Mouse (Mus musculus): ENCODE measurements at regions not wholly inside any gene's neighbourhood (a gene's known extent, or its start where the extent isn't known, plus 50 kb on each side); places are given as distances from the start of the nearest gene placed in this dataset.
A peak's percentile ranks its signal among the peaks of the same experiment; 100 is the strongest.

DNA sequence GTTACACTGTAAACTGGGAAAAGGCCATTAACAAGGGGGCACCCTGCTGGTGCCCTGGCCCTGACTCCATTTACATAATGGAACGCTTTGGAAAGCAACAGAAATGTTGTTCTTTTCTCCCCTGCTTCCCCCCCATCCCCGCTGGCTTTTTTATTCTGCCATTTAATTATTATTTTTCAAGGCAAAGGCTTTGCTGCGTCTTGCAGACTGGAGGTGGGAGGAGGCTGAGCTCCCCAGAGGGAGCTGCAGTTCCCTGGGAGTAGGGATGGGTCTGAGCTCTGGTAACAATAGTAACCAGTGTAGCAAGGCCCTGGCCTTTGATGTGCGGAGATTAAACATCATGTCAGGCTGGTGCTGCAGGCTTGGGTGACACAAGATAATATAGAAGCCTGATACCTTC, 168.6 kb downstream of the Gadd45g start:
- peak; percentile 53 for DNase-seq (ENCODE audit: low read depth, low spot score)

DNA sequence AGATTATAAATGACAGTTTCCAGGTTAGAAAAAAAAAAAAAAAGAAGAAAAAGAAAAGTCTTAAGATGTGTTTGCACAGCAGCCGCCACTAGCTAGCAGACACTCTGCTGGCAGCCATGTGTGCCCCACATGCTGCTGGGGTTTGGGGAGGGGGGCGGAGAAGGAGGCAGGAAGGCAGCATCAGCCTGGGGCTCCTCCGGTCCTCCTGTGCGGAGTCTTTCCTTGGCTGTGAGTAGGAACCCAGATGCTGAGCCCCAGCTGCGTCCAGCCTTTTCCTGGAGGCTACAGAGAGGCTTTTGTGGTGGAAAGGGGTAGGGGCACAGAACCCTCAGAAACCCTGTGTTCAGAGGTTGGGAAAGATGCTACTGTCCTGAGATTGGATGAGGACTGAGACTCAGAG, 169.0 kb downstream of the Gadd45g start:
- DNase-seq (ENCODE audit: low read depth, low spot score) = no peak

DNA sequence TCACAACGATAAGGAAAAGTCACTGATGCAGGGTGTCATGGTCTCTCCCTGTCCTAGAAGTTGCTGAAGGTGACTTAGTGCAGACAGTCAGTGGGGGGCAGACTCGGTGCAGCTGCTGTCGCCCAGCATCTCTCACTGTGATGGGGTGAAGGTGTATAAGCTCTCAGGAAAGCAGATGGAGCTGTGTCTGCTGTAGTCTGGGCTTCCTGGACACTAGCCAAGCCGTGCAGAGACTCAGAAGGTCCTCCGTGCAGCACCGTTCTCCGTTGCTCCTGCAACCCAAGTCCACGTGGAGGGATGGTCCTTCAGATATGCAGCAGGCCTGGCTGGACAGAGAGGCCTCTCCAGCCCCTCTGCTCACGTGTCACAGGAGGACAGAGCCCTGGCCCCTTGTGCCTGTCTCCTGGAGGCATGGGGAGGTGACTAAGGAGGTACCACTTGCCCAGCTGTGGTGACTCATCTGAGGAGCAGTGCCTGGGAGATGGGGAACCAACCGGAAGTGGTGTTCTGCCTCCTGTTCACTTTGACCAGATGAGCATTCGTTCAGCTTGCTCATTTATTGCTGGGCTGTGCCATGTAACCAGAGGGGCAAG, 171.2 kb downstream of the Gadd45g start:
- peak; percentile 68 for DNase-seq (ENCODE audit: low read depth, low spot score)

GRCm38 (mm10) chr13:52019647-52020046, 173.2 kb downstream of the Gadd45g start:
- DNase-seq (ENCODE audit: low read depth, low spot score) = no peak

DNA sequence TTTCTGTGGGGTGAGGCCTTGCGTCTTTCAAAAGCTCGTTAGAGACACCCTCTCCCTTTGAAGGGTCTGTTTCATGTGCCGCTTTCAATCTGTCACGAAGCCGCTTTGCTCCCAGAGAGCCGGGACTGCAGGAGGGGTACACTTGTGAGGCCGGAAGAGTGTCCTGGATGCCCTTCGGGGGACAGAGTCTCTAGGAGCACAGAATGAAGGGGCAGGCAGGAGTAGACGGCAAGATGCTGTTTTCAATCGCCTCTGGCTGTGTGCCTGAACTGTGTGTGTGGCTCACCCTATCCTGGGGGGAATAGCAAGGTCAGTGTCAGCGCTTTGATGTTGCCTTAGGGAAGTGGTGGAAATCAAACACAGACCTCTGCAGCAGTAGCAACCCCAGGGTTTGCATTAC, 174.7 kb downstream of the Gadd45g start:
- DNase-seq (ENCODE audit: low read depth, low spot score) = no peak

- DNase-seq (ENCODE audit: low read depth, low spot score) = no peak
These were observed 175.3 kb downstream of the Gadd45g start for GRCm38 (mm10) chr13:52021828-52022227.

DNA sequence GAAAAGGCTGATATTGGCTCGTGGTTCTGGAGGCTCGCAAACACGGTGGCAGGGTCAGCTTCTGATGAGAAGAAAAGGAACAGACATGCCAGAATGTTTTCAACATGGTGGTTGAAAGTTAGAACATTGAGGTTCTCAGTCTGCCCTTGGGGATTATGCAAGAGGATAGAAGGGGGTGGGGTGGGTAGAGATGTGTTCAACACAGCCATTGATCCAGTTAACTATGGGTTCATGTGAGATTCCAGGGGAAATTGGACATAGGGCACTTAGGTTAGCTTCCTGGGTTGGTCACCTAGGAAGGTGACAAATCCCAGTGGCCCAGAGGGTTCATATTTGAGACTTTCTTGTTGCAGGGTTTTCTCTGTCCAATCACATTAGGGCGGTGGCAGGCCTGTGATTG, 176.1 kb downstream of the Gadd45g start:
- DNase-seq (ENCODE audit: low read depth, low spot score) = no peak

DNA sequence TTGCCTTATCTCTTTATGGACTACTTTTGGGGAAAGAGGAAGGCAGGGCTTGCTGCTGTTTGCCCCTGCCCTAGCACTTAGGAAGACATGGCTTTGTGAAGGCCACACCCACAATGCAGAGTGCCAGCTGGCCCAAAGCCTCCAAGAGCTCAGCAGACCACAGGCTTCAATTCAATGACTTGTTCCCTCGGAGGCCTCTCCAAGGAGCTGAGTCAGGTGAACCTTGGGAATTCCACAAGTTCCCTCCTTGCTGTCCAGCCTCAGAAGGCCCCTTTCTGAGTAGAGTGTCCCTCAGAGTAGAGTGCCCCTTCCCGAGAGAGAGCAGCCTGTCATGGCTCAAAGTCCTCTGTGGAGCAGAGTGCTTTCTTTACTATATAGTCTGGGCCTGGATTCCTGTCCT, 177.9 kb downstream of the Gadd45g start:
- DNase-seq (ENCODE audit: low read depth, low spot score) = no peak

DNA sequence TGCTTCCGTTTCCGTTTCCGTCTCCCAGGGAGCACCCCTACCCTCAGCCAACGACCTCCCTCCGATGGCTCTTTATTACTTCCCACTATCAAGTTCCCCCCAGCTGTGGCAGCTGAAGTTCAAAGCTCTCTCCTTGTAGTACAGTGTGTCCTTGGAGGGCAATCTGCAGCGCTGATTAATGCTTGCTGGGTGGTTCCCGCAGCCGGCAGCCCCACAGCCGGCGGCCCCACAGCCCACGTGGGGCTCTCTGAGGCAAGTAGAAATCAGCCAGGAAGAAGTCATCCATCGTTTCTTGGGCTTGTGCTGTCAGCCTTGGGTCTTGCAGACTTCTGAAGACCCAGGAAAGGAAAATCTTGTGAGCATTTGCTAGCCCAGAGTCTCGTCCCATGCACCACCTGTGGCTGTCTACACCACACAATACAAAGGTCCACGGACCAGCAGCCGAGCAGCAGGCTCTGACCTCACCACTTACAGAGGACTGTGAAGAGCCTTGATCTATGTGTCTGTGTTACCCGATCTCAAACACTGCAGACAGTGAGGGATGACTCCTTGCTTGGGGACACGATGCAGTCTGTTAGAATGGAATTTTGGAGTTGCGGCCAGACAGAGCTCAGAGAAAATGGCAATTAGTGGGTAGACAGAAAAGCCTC, 178.5 kb downstream of the Gadd45g start:
- DNase-seq (ENCODE audit: low read depth, low spot score) = peak; percentile 29

DNA sequence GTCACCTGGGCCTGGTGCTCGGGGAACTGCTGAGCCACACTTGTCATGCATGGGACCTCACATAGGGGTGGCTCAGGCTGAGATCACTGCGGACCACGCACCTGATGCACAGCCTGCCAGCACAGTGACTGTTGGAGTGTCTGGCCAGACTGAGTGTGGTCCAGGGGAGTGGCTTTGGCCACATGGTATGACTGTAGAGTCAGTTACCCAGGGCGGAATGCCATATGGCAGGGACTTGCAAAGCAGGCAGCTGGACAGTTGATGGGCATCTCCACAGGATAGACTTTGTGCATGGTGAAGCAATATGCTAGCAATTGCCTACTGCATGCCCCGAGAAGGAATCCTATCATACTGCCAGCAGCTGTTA, 179.0 kb downstream of the Gadd45g start:
- peak; percentile 33 for DNase-seq (ENCODE audit: low read depth, low spot score)

DNA sequence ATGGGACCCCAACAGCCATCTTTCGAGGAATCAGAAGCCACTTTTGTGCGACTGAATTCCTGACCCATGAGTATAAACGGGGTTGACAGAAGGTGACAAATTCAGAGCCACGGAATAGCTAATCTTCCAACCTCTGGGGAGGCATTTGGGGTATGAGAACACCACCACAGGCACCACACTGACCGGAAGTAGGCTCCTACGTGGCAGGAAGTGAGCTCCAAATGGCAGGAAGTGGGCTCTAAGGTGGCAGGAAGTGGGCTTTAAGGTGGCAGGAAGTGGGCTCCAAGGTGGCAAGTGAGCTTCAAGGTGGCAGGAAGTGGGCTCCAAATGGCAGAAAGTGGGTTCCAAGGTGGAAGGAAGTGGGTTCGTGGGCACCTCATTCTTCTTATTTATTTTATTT, 179.8 kb downstream of the Gadd45g start:
- no peak for DNase-seq (ENCODE audit: low read depth, low spot score)

GRCm38 (mm10) chr13:52029868-52030422, 183.5 kb downstream of the Gadd45g start:
- no peak for DNase-seq (ENCODE audit: low read depth, low spot score)

- no peak for DNase-seq (ENCODE audit: low read depth, low spot score)
These were observed 185.0 kb downstream of the Gadd45g start for GRCm38 (mm10) chr13:52031465-52031864.

DNA sequence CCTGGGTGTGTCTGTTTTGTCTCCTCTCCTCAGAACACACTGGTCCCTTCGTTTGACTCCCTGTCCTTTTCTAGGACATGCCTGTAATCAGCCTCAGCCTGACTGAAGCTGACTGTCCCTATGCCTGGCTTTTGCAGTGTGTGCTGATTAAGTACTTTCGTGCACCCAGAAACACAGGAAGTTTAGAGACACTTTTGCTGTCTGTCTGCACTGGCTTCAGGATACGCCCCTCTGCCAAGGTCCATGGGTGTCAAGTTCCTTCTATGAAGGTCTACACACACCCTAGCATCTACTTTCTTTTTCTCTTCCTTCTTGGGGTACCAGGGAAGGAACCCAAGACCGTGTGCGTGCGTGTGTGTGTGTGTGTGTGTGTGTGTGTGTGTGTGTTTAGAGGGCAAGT, 189.3 kb downstream of the Gadd45g start:
- no peak for DNase-seq (ENCODE audit: low read depth, low spot score)

- DNase-seq (ENCODE audit: low read depth, low spot score) = peak; percentile 43
These were observed 189.9 kb downstream of the Gadd45g start for GRCm38 (mm10) chr13:52036351-52036750.

DNA sequence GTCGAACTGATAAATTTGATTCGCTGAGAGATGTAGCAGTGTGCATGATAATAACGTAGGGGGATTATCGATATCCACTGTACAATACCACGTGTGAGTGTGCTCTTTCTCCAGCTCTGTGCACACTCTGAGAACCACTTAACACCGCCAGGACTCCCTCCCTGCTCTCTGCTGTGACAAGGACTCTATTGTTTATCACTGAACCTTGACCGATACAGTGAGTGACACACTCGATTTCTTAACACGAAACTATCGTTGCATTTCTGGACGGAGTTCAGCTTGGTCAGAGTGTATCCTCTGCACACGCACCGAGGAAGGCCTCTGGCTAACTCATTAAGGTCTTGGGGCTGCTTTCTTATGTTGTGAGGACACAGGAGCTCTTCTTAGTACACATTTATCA, 190.7 kb downstream of the Gadd45g start:
- no peak for DNase-seq (ENCODE audit: low read depth, low spot score)

- peak; percentile 43 for DNase-seq (ENCODE audit: low read depth, low spot score)
These were observed 195.3 kb downstream of the Gadd45g start for GRCm38 (mm10) chr13:52041467-52042421.

GRCm38 (mm10) chr13:52042867-52043266, 196.4 kb downstream of the Gadd45g start:
- no peak for DNase-seq (ENCODE audit: low read depth, low spot score)

DNA sequence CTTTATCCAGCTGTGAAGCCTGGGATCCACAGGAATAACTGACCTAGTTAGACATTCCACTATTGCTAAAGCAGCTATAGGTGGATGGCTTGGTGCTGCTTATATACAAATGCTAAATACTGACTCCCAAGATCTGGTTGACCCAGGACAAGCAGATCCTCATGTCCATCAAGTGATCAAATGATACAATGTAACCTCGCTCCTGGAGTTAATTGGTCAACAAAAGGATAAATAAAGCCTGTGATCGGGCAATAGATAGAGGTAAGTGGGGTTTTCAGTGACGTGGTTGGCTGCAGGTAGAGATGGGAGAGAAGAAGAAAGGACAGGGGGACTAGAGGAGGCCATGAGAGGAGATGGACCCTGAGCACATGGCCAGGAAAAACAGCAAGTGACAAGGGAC, 197.4 kb downstream of the Gadd45g start:
- no peak for DNase-seq (ENCODE audit: low read depth, low spot score)

- no peak for DNase-seq (ENCODE audit: low read depth, low spot score)
These were observed 198.9 kb downstream of the Gadd45g start for GRCm38 (mm10) chr13:52045349-52045748.

GRCm38 (mm10) chr13:52046020-52046419, 199.5 kb downstream of the Gadd45g start:
- DNase-seq (ENCODE audit: low read depth, low spot score) = no peak

DNA sequence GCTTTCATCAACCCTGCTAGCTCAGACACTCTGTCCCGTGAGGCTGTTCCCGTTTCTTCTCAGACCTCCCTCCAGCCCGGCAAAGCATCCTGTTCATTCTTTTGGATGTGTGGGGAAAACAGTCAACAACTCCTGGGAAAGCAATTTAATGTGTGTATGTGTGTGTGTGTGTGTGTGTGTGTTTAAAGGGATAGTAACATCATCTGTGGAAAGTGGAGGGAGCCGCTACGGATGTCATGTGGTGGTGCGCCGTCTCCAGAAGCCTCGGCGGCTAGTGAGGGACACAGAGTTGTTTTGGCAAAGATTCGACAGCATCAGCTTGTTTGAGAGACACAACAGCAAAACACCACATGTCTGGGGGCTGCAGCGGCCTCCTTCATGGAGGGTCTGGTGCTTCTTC, 200.2 kb downstream of the Gadd45g start:
- DNase-seq (ENCODE audit: low read depth, low spot score) = no peak

Data from brain, adult 2 months (tissue).